Mouse (Mus musculus): Measurements from ENCODE around the gene Lrrc8a.

- TF ChIP-seq HCFC1 (IDR thresholded peaks at IDR 0.05; ENCODE audit: borderline replicate concordance, insufficient read depth, low read length) (no peak), CHD2 (IDR thresholded peaks at IDR 0.05; ENCODE audit: low read depth, low read length) (no peak), ZNF384 (IDR thresholded peaks at IDR 0.05; ENCODE audit: low read depth, low read length) (no peak), MAFK (IDR thresholded peaks at IDR 0.05; ENCODE audit: insufficient read depth, low read depth, low read length) (no peak)
Measured at GRCm38 (mm10) chr2:30216293-30216692, 21.2 kb upstream of the Lrrc8a start.

All from ES-E14 (cell line).